Mouse (Mus musculus): ENCODE measurements around the gene Gcfc2.

GRCm38 (mm10) chr6:81990049-81990810 lies 66.8 kb downstream of the Gcfc2 start:
- no peak for TF ChIP-seq POLR2A (IDR thresholded peaks at IDR 0.05; ENCODE audit: low read depth, low read length)
- no peak for TF ChIP-seq CTCF (IDR thresholded peaks at IDR 0.05; ENCODE audit: extremely low read depth, insufficient read depth, insufficient read length, insufficient replicate concordance)
